Mouse (Mus musculus): ENCODE data around the gene Gm6763.
"Not testable (repeated sequence)": the region's sequence is repeated elsewhere in the genome, so short reads cannot be mapped to it uniquely, and the experiment has no call there.

Gm6763 gene

GRCm38 (mm10) chr10:104151197-104151596 lies at the start of gene Gm6763:
Gm6763 (plus strand) TSS chr10:104151497.
- not testable (repeated sequence) for DNase-seq

DNA sequence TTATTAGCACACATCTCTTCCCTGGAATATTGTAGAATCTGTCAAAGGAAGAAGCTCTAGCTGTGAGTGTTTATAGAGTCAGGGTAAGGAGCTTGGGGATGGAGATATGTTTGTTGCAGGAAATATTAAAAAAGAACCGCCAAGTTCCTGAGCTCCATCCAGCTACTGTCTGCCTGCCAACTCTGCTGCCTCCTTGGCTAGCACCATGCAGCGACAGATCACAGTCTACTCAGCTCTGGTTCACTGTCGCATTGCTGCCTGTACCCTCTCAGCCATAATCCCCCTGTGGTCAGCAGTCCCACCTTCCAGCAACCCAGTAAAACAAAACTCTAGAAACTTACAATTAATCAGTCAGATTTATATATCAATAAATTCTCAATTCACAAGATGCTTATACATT lies 41.3 kb upstream of the Gm6763 start:
- peak; percentile 54 to 70 for DNase-seq

GRCm38 (mm10) chr10:104118312-104118711 lies 33.0 kb upstream of the Gm6763 start:
- no peak for DNase-seq

- not testable (repeated sequence) for DNase-seq
These were observed 8.6 kb upstream of the Gm6763 start, which contains the start of gene Gm21293 for GRCm38 (mm10) chr10:104142687-104143086. Gm21293 (plus strand) TSS chr10:104142987.

GRCm38 (mm10) chr10:104159706-104160105 lies 8.4 kb downstream of the Gm6763 start, which contains the start of gene Gm8764:
Gm8764 (plus strand) TSS chr10:104160006.
- not testable (repeated sequence) for DNase-seq

DNA sequence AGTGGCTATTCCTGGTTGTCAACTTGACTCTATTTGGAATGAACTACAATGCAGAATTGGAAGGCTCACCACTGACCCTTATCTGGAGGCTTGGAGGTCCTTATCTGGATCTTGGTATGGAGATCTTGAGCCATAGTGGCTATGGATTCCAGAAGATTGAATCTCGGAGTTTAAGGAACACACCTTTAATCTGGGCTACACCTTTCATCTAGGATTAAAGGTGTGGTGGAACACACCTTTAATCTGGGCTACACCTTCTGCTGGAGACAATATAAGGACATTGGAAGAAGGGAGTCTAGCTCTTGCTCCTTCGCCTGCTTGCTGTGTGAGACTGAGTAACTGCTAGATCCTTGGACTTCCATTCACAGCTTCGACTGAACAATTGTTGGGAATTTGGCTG lies 16.9 kb downstream of the Gm6763 start, which contains the start of gene Gm21304:
Gene Gm21304 (plus strand): TSS at position 301 of the 400 bp plus-strand sequence.
- DNase-seq, result not testable (repeated sequence)

DNA sequence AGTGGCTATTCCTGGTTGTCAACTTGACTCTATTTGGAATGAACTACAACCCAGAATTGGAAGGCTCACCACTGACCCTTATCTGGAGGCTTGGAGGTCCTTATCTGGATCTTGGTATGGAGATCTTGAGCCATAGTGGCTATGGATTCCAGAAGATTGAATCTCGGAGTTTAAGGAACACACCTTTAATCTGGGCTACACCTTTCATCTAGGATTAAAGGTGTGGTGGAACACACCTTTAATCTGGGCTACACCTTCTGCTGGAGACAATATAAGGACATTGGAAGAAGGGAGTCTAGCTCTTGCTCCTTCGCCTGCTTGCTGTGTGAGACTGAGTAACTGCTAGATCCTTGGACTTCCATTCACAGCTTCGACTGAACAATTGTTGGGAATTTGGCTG lies 25.4 kb downstream of the Gm6763 start, which contains the start of gene Gm21312:
Gene Gm21312 (plus strand): TSS at position 301 of the 400 bp plus-strand sequence.
- not testable (repeated sequence) for DNase-seq

DNA sequence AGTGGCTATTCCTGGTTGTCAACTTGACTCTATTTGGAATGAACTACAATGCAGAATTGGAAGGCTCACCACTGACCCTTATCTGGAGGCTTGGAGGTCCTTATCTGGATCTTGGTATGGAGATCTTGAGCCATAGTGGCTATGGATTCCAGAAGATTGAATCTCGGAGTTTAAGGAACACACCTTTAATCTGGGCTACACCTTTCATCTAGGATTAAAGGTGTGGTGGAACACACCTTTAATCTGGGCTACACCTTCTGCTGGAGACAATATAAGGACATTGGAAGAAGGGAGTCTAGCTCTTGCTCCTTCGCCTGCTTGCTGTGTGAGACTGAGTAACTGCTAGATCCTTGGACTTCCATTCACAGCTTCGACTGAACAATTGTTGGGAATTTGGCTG lies 33.9 kb downstream of the Gm6763 start, which contains the start of gene Gm20765:
Gene Gm20765 (plus strand): TSS at position 301 of the 400 bp plus-strand sequence.
- not testable (repeated sequence) for DNase-seq

GRCm38 (mm10) chr10:104193742-104194141 lies 42.4 kb downstream of the Gm6763 start, which contains the start of gene Gm4340:
Gm4340 (plus strand) TSS chr10:104194042.
- DNase-seq, result not testable (repeated sequence)

All from cerebellum, postnatal 10 days (tissue).